Mouse (Mus musculus): Measurements from ENCODE around the gene Trim5.
"Not testable (repeated sequence)": the region's sequence is repeated elsewhere in the genome, so short reads cannot be mapped to it uniquely, and the experiment has no call there.

The Trim5 gene

DNA sequence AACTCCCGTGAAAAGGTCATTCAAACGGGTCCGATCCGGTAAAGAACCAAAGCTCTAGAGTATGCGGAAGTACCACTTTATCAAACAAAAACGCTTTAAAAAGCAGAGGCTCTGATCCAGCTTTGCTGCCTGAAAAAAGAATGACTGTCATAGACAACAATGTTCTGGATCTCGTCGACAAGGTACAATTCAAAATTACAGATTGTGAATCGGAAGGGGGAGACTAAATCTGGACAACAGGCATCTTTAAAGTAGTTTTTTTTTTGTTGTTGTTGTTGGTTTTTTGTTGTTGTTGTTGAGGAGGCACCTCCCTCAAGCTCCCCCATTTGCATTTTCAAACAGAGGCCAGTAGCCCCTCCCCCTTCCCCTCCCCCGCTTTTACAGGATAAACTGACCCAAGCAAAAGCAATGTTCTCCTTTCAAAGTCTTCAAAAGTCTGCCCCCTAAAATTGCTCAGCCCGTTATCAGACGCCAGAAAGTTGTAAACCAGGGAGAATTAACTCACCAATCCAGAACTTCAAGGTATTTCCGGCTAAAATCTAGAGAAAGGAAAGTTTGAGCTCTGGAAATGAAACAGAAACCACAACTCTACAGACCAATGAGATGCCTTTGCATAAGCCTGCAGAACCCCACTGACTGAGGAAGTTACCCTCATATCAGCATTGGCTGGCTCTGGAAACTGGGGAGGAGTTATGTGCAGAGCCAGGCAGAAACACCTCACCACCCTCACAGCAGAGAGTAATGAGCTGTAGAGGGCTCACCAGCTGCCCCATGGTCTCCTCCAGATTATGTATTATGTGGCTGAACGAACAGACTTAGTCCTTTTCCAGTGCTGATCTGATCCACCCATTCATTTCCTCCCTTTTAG lies at the start of gene Trim5:
TSS of gene Trim5 (minus strand) at position 519 of the 868 bp plus-strand sequence.
- DNase-seq (ENCODE audit: low spot score): not testable (repeated sequence)

DNA sequence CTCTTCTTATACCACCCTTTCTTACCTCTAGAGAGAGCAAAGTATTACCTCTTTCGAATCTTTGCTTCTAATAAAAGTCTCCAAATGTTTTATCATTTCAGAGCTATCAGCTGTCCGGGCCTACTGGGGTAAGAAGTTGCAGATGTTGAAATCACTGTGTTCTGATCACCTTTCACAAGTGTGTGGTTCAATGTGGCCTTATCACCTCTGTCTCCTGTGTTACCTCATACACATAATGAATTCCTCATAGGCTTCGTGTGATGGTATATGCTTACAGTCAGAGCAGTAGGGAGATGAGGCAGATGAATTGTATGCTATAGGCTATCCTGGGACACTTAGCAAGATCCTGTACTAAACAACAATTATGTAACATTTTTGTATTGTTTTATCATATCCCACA lies 47.7 kb upstream of the Trim5 start:
- not testable (repeated sequence) for DNase-seq (ENCODE audit: low spot score)

DNA sequence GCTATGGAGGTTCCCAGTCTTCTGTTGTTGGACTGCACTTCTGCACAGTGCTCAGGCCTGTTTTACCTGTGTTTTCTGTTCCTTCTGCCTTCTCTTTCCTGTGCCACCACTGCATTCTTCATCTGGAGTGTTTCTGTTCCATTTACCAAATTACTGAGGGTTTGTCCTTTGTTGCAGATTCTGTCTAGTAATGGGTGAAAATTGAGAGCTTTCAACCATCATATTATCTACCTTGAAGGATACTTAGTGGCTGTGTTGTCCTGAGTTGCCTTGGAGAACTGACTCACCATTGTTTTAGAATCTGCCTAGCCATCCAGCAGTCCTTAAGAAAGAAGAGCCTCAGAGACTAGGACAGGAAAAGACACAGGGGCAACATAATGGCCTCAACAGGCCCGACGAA lies 41.3 kb upstream of the Trim5 start, which contains the start of gene Trim34b:
TSS of gene Trim34b (plus strand) at position 301 of the 400 bp plus-strand sequence.
- DNase-seq (ENCODE audit: low spot score): not testable (repeated sequence)

DNA sequence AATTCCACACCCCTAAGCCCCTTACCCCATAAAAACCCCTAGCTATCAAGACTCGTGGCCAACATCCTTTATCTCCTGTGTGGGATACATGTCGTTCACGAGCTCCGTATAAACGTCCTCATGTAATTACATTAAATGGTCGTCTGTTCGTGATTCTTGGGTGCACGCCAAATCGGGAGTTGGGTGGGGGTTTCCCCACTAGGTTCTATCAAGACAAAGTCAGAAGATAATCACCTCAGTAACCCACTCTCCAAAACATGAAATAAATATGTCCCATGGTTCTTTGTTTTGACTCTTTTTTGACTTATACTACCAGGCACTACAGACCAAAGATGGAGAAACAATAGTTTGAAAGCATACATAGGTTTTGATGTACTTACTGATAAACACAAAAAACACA lies 34.1 kb upstream of the Trim5 start:
- no peak for DNase-seq (ENCODE audit: low spot score)

DNA sequence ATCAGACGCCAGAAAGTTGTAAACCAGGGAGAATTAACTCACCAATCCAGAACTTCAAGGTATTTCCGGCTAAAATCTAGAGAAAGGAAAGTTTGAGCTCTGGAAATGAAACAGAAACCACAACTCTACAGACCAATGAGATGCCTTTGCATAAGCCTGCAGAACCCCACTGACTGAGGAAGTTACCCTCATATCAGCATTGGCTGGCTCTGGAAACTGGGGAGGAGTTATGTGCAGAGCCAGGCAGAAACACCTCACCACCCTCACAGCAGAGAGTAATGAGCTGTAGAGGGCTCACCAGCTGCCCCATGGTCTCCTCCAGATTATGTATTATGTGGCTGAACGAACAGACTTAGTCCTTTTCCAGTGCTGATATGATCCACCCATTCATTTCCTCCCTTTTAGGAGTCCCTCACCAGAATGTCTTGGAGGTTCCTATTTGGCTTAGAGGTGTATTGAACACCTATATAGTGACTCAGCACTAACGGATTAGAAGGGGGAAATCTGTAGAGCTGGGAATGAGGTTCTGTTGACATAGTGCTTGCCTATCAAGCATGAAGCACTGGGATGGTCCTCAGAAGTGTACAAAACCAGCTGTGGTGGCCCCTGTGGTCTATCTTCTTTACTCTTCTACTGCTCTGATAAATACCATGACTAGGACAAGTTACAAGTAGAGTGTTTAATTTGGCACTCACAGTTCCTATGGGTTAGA lies 27.6 kb upstream of the Trim5 start, which contains the start of gene Trim12a:
TSS of gene Trim12a (minus strand) at position 98 of the 712 bp plus-strand sequence.
- DNase-seq (ENCODE audit: low spot score): not testable (repeated sequence)

DNA sequence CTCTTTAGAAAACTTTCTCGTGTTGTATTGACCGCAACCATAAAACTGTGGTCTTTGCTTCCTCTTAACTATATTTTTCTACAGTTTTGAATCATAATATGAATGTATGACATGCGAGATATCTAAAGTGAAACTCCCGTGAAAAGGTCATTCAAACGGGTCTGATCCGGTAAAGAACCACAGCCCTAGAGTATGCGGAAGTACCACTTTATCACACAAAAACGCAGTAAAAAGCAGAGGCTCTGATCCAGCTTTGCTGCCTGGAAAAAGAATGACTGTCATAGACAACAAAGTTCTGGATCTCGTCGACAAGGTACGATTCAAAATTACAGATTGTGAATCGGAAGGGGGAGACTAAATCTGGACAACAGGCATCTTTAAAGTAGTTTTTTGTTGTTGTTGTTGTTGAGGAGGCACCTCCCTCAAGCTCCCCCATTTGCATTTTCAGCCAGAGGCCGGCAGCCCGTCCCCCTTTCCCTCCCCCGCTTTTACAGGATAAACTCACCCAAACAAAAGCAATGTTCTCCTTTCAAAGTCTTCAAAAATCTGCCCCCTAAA lies 27.0 kb upstream of the Trim5 start:
- DNase-seq (ENCODE audit: low spot score): no peak

DNA sequence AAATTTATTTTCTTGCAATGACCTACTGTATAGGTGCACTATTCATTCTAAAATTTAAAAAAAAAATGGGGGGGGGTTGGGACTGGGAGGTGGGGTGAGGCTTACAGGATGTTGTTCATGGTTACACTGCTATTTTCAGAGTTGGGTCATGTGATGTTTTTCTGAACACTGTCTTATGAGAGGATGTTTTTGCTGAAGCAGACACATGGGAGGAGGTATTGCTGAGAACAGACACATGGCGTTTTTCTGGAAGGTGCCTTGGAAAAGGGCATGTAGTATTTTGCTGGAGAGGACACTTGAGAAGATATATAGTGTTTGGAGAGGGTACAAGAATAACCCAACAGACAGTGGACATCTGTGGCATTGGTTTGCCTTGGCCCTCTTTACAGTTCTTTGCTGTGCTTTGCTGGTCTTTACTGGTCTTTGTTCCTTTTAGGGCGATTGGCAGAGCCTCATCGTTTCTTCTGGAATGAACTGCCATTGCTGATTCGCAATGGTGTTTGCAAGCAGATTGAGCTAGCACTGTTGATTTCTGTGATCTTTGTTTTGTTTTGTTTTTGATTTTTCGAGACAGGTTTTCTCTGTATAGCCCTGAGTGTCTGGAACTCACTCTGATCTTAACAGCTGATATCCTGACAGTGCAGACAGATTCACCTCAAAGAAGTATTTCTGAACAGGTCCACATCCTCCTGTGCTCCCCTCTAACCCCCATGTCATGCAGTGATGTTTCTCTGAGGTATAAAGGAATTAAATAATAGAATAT lies 3.9 kb upstream of the Trim5 start:
- no peak for DNase-seq (ENCODE audit: low spot score)

DNA sequence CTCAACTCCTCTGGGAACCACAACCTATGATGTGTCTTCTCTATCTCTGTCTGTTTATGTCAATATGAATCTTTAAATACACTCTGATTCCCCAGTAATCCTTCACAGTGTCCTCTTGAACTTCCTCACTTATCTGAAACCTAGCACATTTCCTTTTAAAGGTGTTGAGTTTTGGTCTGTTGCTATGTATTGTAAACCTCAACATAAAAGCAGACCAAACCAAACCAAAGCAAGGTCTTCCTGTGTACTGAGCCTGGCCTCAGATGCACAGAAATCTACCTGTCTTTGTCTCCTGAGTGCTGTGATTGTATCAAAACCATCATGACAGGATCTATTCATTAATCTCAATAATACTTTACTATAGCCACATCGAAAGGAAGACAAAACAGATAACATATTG lies 2.7 kb upstream of the Trim5 start:
- DNase-seq (ENCODE audit: low spot score): no peak

DNA sequence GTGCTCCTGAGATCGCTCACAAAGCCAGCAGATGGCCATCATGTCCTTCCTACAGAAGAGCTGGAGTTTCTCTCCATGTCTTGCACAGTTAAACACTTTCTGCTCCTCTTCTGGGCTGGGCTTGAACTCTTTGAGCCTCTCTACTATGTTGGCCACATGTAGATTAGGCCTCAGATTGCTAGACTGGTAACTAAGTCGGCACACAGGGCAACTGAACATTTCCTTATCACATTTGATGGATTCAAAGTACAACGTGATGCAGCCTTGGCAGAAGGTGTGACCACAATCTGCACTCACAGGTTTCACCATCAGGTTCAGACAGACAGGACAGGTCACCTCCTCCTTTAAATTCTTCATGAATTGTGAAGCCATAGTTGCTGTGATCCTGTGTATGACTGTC lies 8.5 kb downstream of the Trim5 start:
- not testable (repeated sequence) for DNase-seq (ENCODE audit: low spot score)

DNA sequence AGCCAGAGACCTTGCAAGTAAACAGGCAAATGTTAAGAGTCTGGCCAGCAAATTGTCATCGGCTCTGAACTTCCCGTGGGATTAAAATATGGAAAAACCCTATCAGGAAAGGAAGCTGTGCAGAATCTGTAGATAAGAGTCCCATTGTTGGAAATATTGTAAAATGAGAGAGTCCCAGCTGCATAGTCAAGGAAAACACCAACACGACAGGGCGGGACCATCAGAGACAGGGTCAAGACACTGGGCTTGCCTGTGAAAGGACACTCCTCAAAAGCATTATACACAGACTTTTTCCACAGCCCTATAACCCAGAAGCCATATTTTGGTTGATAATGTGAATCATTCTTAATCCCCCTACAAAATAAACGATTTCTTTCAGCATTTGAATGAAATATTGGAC lies 22.6 kb downstream of the Trim5 start:
- DNase-seq (ENCODE audit: low spot score): not testable (repeated sequence)

DNA sequence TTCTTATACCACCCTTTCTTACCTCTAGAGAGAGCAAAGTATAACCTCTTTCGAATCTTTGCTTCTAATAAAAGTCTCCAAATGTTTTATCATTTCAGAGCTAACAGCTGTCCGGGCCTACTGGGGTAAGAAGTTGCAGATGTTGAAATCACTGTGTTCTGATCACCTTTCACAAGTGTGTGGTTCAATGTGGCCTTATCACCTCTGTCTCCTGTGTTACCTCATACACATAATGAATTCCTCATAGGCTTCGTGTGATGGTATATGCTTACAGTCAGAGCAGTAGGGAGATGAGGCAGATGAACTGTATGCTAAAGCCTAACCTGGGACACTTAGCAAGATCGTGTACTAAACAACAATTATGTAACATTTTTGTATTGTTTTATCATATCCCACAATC lies 27.5 kb downstream of the Trim5 start:
- DNase-seq (ENCODE audit: low spot score): not testable (repeated sequence)

DNA sequence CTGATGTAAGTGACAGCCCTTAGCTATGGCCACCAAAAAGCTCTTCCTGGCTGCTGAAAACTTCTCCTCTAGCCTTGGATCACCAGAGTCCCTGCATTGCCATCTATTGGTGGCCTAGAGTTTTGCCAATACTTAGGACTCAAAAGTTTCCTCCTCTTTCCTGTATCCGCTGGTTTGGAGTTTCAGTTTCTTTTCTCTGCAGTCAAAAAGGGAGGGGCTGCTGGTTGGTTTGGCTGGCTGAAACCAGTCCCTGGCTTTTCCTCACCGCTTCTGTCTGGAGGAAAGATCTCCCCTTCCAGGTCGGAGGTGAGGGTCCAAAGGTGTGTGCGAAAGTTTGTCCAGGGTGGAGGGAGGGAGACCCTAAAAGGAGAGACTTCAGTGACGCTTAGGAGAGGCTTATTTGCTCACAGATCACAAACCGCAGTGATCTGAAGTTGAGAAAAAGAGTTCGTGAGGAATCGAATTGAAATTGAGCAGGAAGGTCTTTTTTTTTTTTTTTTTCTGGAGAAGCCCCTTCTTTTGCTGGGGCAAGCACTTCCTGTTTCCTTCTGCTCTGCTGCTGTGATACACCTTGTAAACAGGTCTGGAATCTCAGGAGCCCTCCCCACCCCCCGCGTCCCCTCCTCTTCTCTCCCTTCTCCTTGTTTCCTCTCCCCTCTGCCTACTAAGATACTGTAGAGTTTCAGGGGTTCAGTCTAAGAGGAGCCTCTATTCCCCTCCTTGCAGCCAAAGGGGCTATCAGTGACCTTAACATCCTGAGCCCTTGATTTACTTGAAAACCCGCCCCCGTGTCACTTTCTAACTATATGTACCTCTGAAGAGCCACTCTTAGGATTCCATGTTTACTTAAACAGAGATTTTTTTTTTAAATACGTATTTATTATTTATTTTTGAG lies 43.4 kb downstream of the Trim5 start, which contains the start of gene Trim34a:
TSS of gene Trim34a (plus strand) at position 171 of the 895 bp plus-strand sequence.
- peak; percentile 20 for DNase-seq (ENCODE audit: low spot score)

DNA sequence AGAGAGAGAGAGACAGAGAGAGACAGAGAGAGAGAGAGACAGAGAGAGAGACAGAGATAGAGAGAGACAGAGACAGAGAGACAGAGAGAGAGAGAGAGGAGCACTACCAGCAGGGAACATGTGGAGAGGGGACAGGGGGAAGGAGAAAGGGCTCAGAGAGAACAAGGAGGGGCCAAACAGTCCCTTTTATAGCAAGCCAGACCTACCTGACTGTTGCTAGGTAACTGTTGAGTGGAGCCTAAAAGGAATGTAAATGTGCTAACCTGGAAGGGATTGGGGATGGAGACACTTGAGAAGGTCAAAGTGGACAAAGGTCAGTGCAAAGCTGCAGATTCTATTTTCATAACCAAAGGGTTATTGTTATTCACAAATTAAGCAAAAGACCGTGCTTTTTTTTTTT lies 44.3 kb downstream of the Trim5 start:
- no peak for DNase-seq (ENCODE audit: low spot score)

DNA sequence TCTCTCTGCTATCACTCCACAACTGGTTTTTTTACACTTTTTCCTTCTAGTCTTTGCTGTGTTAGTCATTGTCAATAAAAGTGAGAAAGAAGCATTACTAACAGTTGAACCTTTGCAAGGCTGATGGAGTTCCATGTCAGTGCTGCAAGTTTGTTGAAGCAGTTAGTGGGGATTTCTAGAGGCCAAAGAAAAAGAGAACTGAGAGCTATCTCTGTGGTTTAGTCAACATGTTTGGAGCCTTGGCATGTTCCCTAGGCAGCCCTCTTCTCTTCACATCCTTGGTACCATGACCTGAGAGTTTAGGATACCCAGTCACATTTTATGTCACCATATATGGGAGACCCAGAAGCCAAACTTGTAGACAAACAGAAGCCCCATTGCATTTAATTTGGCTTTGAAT lies 47.0 kb downstream of the Trim5 start:
- no peak for DNase-seq (ENCODE audit: low spot score)

DNA sequence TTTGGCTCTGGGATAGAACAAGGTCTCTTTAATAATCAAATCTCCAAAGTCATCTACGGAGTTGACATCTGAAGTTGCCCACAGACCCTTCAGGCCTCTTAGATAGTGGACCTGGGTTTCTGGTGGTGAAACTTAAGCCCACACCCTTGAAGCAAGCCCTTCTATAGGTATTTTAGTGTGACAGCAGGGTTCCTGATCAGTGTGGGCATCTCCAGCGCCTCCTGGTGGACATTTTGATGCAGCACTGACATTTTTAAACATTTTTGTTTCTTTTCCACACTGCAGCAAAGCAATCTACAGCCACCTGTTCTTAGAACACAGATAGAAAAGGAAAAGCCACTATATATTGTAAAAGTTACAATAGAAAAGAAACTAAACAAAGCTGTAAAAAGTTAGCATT lies 56.7 kb downstream of the Trim5 start:
- no peak for DNase-seq (ENCODE audit: low spot score)

DNA sequence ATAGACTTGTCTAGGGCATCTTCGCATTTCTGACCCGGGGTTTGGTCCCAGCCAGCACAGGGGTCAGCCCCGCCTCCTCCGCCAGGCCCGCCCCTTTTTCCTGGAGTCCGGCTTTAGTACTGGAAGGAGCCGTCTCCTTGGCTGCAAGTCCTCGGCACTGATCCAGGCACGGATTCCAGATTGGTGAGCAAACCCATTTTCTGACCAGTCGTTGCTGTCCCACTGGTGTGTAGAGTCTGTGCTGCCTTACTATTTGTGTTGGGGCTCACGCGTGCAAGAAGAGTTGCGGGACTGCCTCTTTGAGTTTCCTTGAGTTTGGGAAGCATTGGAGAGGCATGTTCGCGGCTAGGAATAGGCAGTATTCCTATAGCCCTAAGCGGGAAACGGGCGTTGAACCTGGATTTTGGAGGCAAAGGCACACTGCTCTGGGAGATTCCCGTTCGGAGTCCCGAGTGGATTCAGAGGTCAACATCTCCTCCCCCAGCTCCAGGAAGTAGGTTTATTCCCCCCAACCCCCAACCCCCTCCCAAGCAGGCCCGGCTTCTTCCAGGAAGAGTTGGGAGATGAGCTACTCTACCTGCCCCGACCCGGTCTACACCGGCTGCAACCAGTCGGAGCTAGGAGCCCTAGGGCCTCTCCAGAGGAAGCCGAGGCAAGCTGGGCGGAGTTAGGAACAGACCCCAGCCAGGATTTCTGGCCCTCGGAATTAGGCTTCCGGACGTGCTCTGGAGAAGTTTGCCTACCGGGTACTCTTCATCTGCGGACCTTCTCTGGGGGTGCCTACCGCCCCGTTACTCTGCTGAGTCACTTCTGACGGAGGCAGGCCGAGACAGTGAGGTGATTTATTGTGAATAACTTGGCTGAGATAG lies 69.0 kb downstream of the Trim5 start, which contains the start of gene Trim6:
TSS of gene Trim6 (plus strand) at position 93 of the 869 bp plus-strand sequence.
- DNase-seq (ENCODE audit: low spot score): peak; percentile 8

DNA sequence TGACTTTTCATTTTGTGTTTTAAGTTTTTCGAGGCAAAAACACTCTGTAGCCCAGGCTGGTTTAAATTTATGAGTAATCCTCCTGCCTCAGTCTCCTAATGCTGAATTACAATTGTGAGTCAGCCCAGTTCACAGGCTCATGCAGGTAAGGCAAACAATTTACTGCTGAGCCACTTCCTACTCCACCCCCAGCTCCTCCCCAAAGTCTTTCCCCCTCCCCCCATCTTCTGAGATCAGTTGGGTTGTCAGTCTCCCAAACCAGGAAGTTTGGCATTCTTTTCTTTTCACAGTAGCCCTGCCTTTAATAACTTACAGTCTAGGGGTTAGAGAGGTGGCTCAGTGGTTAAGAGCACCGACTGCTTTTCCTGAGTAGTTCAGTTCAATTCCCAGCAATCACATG lies 70.0 kb downstream of the Trim5 start:
- DNase-seq (ENCODE audit: low spot score): no peak

DNA sequence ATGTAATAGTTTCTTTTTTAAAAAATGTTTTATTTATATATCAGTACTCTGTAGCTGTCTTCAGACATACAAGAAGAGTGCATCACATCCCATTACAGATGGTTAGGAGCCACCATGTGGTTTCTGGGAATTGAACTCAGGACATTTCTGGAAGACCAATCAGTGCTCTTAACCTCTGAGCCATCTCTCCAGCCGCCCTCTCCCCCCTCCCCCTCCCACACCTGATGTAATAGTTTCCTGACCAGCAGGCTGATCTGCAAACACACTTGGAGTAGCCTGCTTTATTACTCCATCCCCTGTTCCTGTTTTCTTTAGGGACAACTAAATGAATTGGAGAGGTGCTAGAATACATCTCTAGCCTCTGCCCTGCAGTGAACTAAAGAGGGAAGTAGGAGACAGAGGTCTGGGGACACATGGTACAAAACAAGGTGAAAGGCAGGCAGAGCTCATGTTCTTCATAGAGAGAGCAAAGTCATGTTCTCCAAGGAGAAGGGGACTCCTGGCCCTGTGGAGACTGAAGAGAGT lies 71.8 kb downstream of the Trim5 start:
- no peak for DNase-seq (ENCODE audit: low spot score)

Measured in layer of hippocampus, adult 11-12 months (tissue).